Mouse (Mus musculus) layer of hippocampus, adult 9-11 months (tissue): ENCODE results near the gene Hoxa5.

Source experiments
- DNase-seq: peaks from one replicate; pipeline ENCODE4 v3.0.0; 2022

Gene Hoxa5

GRCm38 (mm10) chr6:52173648-52174047 is 30.7 kb downstream of the Hoxa5 start:
- no peak for DNase-seq

- no peak for DNase-seq
Measured at GRCm38 (mm10) chr6:52172501-52172900, 31.9 kb downstream of the Hoxa5 start.

GRCm38 (mm10) chr6:52171938-52172337 is 32.4 kb downstream of the Hoxa5 start:
- no peak for DNase-seq

GRCm38 (mm10) chr6:52171331-52171730 is 33.1 kb downstream of the Hoxa5 start:
- no peak for DNase-seq

GRCm38 (mm10) chr6:52170898-52171223 is 33.5 kb downstream of the Hoxa5 start:
- no peak for DNase-seq

GRCm38 (mm10) chr6:52170166-52170897 is 34.1 kb downstream of the Hoxa5 start:
- DNase-seq, result no peak

- no peak for DNase-seq
Measured at GRCm38 (mm10) chr6:52169499-52170165, 34.8 kb downstream of the Hoxa5 start.

GRCm38 (mm10) chr6:52168191-52169055 is 36.0 kb downstream of the Hoxa5 start:
- no peak for DNase-seq

- DNase-seq, result no peak
Measured at GRCm38 (mm10) chr6:52167736-52168161, 36.6 kb downstream of the Hoxa5 start.

GRCm38 (mm10) chr6:52167176-52167575 is 37.2 kb downstream of the Hoxa5 start:
- no peak for DNase-seq

- no peak for DNase-seq
Measured at GRCm38 (mm10) chr6:52166431-52167077, 37.8 kb downstream of the Hoxa5 start.

- no peak for DNase-seq
Measured at GRCm38 (mm10) chr6:52165441-52166370, 38.7 kb downstream of the Hoxa5 start.

- no peak for DNase-seq
Measured at GRCm38 (mm10) chr6:52164626-52165440, 39.6 kb downstream of the Hoxa5 start, which contains the start of gene Hoxa2. Gene Hoxa2, minus strand, starts transcription at chr6:52164831.

- DNase-seq, result no peak
Measured at GRCm38 (mm10) chr6:52164051-52164625, 40.2 kb downstream of the Hoxa5 start.

- DNase-seq, result no peak
Measured at GRCm38 (mm10) chr6:52163366-52164031, 40.9 kb downstream of the Hoxa5 start.

GRCm38 (mm10) chr6:52162611-52163365 is 41.6 kb downstream of the Hoxa5 start:
- DNase-seq, result no peak

- DNase-seq, result no peak
Measured at GRCm38 (mm10) chr6:52162093-52162380, 42.4 kb downstream of the Hoxa5 start.

- DNase-seq, result no peak
Measured at GRCm38 (mm10) chr6:52161336-52162092, 42.9 kb downstream of the Hoxa5 start.
